Mouse (Mus musculus) thymus, adult 2 months (tissue): Measurements from ENCODE around the gene Wipf2. TPM values are rescaled to one million over a fixed set of nuclear protein-coding genes. Genes with fewer than 3 reads are reported as not detected.
A peak's percentile ranks its signal among the peaks of the same experiment; 100 is the strongest.
"Not testable (repeated sequence)": the region's sequence is repeated elsewhere in the genome, so short reads cannot be mapped to it uniquely, and the experiment has no call there.

Experiments used
- DNase-seq: peaks from one replicate; pipeline ENCODE4 v3.0.0; 2021
- H3K27ac ChIP-seq: fragments of 200-500 bp; 2 replicates; pipeline ENCODE4 v1.5.1; 2012; ENCODE audit warnings: low read length, control low read depth; ENCODE audit not compliant: control insufficient read depth, insufficient read depth
- H3K27me3 ChIP-seq: fragments of 200-500 bp; 2 replicates; pipeline ENCODE4 v1.6.1; 2012; ENCODE audit warnings: mild to moderate bottlenecking, low read length, moderate library complexity, mixed read lengths; ENCODE audit not compliant: control insufficient read depth, insufficient read depth
- H3K36me3 ChIP-seq: fragments of 200-500 bp; 2 replicates; pipeline ENCODE4 v1.6.1; 2012; ENCODE audit warnings: mild to moderate bottlenecking, low read length, moderate library complexity; ENCODE audit not compliant: control insufficient read depth, insufficient read depth
- H3K4me1 ChIP-seq: fragments of 200-500 bp; replicated peaks from 2 replicates; pipeline ENCODE4 v1.6.1; 2012; ENCODE audit warnings: low read length; ENCODE audit not compliant: control insufficient read depth, insufficient read depth
- H3K4me3 ChIP-seq: fragments of 200-500 bp; 2 replicates; pipeline ENCODE4 v1.5.1; 2012; ENCODE audit warnings: mild to moderate bottlenecking, low read length, control low read depth, moderate library complexity; ENCODE audit not compliant: control insufficient read depth, insufficient read depth
- CTCF ChIP-seq: fragments of 200-500 bp; IDR thresholded peaks from 2 replicates; pipeline ENCODE4 v1.5.1; 2012; ENCODE audit warnings: mild to moderate bottlenecking, control low read depth, low read length, moderate library complexity, borderline replicate concordance; ENCODE audit not compliant: control insufficient read depth, poor library complexity, insufficient read depth; ENCODE audit errors: extremely low read depth
- POLR2A ChIP-seq: fragments of 200-500 bp; IDR thresholded peaks from 2 replicates; pipeline ENCODE4 v1.6.1; 2012; ENCODE audit warnings: mild to moderate bottlenecking, low read length, control low read depth, moderate library complexity; ENCODE audit not compliant: control insufficient read depth, poor library complexity, insufficient read depth; ENCODE audit errors: extremely low read depth
- WGBS: fragments of 180-500 bp; shearing (Covaris S2); methylation state at CpG from one replicate; pipeline ENCODE4 v1.1.7; 2018; 5-methylcytosine and 5-hydroxymethylcytosine counted together
- polyA plus RNA-seq: library from polyadenylated mRNA; depleted of rRNA; stranded (reverse); fragments of >200 nt; gene quantifications from 2 replicates; pipeline ENCODE4 v1.2.3, GENCODE M21; 2012

Wipf2 gene
- polyA plus RNA-seq, 1 experiment, result 23.9 TPM

DNA sequence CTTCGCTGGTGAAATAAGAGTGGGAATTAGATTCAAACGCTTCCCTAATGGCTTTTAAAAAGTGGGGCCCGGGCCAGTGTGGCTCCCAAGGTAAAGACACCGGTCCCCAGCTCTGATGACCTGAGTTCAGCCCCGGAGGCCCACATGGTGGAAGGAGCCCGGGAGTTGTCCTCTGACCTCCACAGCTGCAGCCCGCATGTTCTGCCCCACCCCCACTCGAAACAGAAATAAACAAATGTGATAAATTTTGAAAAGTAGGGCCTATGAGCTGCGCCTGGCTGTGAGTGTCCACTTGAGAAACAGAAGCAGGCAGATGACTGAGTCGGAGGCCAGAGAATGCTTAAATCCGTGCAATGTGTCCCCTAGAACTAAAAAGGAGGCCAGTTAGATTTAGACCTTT is 50.8 kb downstream of the Wipf2 start:
- TF ChIP-seq POLR2A (no peak), CTCF (no peak)
- 97% methylated on average over 11 of the region's 11 CpGs for WGBS
- H3K36me3 ChIP-seq, result peaks cover 25% of the 10 kb centered on the region
- no peak for DNase-seq
- no peaks in the 10 kb centered on the region for H3K27me3 ChIP-seq
- no peak overlapping the region for H3K27ac ChIP-seq
- peaks cover 21% of the 10 kb centered on the region for H3K4me1 ChIP-seq
- no peak overlapping the region for H3K4me3 ChIP-seq

DNA sequence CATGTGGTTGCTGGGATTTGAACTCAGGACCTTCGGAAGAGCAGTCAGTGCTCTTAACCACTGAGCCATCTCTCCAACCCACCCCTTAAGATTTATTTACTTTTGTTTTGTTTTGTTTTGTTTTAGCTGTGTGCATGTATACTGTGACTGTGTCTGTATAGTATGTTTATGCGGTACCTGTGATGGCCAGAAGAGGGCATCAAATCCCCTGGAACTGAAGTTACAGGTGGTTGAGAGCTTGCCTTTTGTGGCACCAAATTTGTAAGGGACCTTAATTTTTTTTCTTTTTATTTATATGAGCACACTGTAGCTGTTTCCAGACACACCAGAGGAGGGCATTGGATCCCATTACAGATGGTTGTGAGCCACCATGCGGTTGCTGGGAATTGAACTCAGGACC is 52.9 kb downstream of the Wipf2 start:
- 95% methylated on average over 3 of the region's 3 CpGs for WGBS
- H3K36me3 ChIP-seq, result peaks cover 32% of the 10 kb centered on the region

DNA sequence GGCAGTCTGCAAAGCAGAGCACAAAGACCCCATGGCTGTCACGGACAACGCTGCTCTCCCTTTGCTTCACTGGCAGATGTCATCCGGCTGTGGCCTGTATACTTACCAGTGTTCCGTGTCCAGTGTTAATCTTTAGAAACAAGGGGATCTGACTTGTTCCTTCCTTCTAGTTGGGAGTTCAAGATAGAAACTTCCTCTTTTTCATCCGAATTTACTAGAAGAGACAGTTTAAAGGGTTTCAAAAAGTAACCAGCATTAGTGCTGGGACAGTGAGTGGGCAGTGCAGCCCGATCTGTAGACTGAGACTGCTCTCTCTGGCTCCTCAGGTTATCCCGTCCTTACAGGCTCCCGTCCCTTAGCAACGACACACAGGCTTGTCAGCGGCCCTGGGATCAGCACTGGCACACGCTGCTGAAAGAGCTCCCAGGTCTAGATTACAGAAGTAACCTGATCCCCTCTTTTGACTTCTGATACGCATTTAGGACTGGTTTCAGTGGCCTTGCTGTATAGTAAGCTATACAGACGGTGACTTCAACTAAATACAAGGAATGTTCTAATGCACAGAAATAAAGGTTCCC is 54.1 kb downstream of the Wipf2 start:
- H3K4me1 ChIP-seq, result peaks cover 14% of the 10 kb centered on the region
- H3K36me3 ChIP-seq, result peaks cover 32% of the 10 kb centered on the region
- H3K27ac ChIP-seq, result no peak overlapping the region
- no peak for TF ChIP-seq CTCF
- no peak for TF ChIP-seq POLR2A
- no peaks in the 10 kb centered on the region for H3K27me3 ChIP-seq
- no peak overlapping the region for H3K4me3 ChIP-seq
- no peak for DNase-seq
- WGBS, result 58% methylated on average over 13 of the region's 13 CpGs

More for the DNA sequence above, 52.9 kb downstream of the Wipf2 start:
- H3K4me3 ChIP-seq, H3K27me3 ChIP-seq, H3K27ac ChIP-seq: not testable (repeated sequence)
- DNase-seq, result peak; percentile 59
- H3K4me1 ChIP-seq, result peaks cover 14% of the 10 kb centered on the region

DNA sequence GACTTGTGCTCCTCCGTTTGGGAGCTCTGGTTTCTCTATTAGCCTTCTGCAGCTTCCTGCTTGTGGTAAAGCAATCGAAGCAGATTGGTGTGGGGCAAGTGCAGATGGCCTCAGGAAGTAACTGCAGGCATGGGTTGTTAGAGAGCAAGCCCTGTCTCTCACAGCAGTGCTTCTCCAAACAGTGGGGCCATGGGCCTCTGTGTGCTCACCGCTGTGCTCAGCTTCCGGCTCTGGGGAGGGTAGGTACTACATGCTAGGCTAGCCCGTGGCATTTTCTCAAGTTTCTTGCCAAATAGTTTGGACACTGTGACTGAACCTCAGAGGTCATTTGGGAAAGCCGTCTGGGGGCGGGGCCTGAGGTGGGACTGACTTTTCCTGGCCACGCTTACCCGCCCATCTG is 54.8 kb downstream of the Wipf2 start:
- Histone ChIP-seq H3K27me3 (no peaks in the 10 kb centered on the region), H3K36me3 (peaks cover 32% of the 10 kb centered on the region), H3K4me1 (peaks cover 14% of the 10 kb centered on the region), H3K27ac (no peak overlapping the region), H3K4me3 (no peak overlapping the region)
- DNase-seq, result no peak
- TF ChIP-seq POLR2A (no peak), CTCF (no peak)
- WGBS, result 32% methylated on average over 9 of the region's 9 CpGs

DNA sequence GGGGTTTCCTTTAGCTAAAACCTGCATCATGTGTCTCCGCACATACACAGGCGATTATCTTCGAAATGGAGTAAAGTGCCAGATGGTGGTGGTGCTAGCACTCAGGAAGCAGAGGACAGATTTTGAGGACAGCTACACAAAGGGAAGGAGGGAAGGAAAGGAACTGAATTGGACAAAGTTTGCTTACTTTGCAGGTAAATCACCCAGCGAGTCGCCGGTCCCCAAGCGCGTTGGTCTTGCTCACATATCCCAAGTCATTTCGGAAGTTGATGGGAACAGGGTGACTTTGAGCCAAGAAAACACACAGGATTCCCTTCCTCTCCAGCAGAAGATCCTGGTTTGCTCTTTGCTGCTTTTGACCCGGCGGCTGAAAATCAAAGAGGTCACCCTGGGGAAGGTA is 55.6 kb downstream of the Wipf2 start:
- Histone ChIP-seq H3K27me3 (no peaks in the 10 kb centered on the region), H3K4me3 (no peak overlapping the region), H3K36me3 (peaks cover 32% of the 10 kb centered on the region), H3K4me1 (peaks cover 14% of the 10 kb centered on the region), H3K27ac (no peak overlapping the region)
- no peak for DNase-seq
- 93% methylated on average over 11 of the region's 11 CpGs for WGBS
- TF ChIP-seq CTCF, result no peak
- TF ChIP-seq POLR2A, result no peak

DNA sequence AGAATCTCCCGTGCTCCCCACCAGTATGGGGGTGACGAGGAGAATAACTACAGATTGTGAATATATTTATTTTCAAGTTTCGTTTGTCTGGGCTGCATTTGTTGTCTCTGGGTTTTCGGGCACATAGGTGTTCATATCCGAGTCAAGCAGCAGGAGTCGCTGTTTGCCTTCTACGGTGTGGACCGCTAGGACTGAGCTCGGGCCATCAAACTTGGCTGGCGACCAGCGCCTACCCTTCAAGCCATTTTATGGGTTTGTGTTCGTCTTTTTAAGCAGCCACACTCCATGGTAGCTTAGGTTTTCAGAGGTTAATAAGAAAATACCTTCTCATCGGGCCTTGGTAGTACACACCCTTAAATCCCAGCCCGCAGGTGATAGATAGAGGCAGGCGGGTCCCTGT is 58.4 kb downstream of the Wipf2 start:
- H3K4me3 ChIP-seq, H3K27ac ChIP-seq, DNase-seq, H3K27me3 ChIP-seq: not testable (repeated sequence)
- 84% methylated on average over 15 of the region's 15 CpGs for WGBS
- H3K36me3 ChIP-seq, result peaks cover 18% of the 10 kb centered on the region
- peaks cover 31% of the 10 kb centered on the region for H3K4me1 ChIP-seq

DNA sequence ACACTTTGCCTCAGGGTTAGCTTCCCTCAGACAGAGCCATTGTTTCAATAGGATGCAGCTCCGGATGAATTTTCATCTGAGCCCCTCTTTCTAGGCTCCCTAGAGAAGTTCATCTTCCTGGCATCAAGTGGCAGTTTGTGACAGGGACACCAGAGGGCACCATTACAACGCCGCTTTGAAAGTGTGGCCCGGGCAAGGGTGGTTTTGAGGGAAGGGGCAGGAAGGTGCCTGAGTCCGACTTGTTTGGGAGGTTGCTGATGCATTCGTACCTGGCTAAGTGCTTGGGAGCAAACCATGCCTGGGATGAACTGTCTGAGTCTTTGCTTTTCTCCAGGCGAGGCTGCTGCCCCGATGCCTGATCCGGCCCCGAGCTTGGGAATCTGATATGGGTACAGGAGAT is 58.9 kb downstream of the Wipf2 start:
- H3K27me3 ChIP-seq, H3K4me3 ChIP-seq, H3K27ac ChIP-seq: not testable (repeated sequence)
- DNase-seq, result peak; percentile 70
- peak; percentile 70; the same call in 1 of the 2 replicates for TF ChIP-seq CTCF
- Histone ChIP-seq H3K36me3 (peaks cover 13% of the 10 kb centered on the region; the same call in 1 of the 2 replicates), H3K4me1 (peaks cover 29% of the 10 kb centered on the region)
- WGBS, result 62% methylated on average over 10 of the region's 10 CpGs

DNA sequence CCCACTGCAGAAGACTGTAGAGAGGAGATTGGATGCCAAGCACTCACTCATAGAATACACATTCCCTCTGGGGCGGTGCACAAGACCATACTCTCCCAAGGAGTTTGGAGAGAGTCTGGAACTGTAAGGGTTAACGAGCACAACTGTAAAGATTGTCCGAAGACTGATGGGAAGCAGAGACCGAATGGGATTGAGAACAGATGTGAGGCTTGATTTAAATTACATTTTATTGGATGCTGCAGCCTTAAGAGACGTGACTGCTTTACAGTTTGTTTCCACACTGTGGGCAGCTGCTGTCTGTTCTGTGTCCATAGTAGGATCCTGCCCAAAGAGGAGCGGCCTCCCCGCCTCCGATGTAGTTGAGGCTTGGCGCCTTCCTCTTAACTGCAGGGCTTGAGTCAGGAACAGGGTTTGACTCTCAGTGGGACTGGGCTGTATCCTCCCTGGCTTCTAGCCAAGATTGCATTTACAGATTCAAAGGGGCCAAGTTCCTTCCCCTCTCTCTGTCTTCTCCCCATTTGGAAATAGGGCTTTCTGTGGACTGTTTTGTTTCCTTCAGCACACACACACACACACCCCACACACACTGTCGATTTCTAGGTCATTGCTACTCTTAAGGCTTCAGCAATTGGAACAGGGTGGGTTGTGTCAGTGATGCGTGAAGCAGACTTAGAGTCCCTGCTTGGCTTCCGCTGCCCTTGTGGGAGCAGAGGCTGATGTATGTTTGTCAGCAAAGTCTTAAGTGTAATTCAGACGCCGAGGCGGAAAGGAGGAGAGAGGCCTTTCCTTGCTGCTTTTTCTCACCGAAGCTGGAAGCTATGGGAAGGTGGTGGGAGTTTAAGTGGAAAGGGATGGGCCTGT is 59.6 kb downstream of the Wipf2 start:
- not testable (repeated sequence) for H3K4me3 ChIP-seq, H3K27me3 ChIP-seq, H3K27ac ChIP-seq, DNase-seq
- WGBS, result 84% methylated on average over 16 of the region's 16 CpGs
- peaks cover 30% of the 10 kb centered on the region for H3K4me1 ChIP-seq
- peaks cover 10% of the 10 kb centered on the region; the same call in 1 of the 2 replicates for H3K36me3 ChIP-seq
